Mouse (Mus musculus) neutrophil, adult 5-6 weeks (primary cell): ENCODE results near the gene Sik1. TPM values are rescaled to one million over a fixed set of nuclear protein-coding genes. Genes with fewer than 3 reads are reported as not detected.
"Not testable (repeated sequence)": the region's sequence is repeated elsewhere in the genome, so short reads cannot be mapped to it uniquely, and the experiment has no call there.

Source experiments
- ATAC-seq: fragments of 151-379, 151-347 bp; 2 replicates; pipeline ENCODE4 v1.8.0; 2017; ENCODE audit warnings: mild to moderate bottlenecking, moderate TSS enrichment; ENCODE audit not compliant: insufficient number of reproducible peaks, poor library complexity, low FRiP score, severe bottlenecking; ENCODE audit errors: extremely low read depth
- total RNA-seq: library from RNA; stranded (forward); fragments of 200-1000 nt; gene quantifications from 2 replicates; pipeline ENCODE4 v1.2.3, GENCODE M21; 2017

Gene Sik1
- 79.1 and 90.7 TPM in 2 replicates for total RNA-seq

DNA sequence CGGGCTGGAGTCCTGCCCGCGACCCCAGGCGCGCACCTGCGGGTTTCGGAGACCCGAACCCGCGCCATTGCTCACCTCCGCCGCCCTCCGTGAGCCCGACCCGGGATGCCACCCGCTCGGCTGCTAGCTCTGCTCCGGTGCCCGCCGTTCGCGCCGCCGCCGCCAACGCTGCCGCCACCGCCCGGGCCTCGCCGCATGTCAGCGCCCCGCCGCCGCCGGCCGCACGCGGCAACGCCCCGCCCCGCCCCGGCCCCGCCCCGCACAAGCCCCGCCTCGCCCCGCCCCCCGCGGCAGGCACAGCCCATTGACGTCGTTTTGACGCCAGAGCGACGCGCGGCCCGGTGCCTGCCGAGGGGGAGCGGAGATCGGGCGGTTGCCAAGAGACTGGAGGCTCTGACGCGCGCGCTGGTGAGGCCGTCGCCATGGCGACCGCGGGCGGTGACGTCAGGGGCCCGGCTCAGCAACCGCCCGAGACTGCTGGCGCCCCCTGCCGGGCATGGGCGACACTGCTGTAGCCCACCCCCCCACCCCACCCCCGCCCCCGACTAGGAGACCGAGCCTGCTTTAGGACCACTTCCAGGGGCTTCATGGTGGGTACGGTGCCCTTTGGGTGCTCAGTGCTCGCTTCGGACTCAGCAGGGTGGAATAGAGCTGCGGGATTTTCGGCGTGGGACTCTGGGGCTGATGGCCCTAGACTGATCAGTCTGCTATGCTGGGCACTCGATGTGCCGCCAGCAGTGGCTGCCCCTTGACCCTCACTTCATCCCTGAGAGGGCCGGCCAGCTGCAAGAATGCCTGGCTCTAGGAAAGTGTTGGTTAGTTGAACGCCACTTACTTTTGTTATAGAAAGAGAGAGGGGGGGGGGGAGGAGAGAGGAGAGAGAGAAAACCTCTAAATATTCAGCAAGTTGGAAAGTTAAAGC, at the start of gene Sik1:
TSS of gene Sik1 (minus strand) at position 208 of the 922 bp plus-strand sequence.
- peak; percentile 87 for ATAC-seq

DNA sequence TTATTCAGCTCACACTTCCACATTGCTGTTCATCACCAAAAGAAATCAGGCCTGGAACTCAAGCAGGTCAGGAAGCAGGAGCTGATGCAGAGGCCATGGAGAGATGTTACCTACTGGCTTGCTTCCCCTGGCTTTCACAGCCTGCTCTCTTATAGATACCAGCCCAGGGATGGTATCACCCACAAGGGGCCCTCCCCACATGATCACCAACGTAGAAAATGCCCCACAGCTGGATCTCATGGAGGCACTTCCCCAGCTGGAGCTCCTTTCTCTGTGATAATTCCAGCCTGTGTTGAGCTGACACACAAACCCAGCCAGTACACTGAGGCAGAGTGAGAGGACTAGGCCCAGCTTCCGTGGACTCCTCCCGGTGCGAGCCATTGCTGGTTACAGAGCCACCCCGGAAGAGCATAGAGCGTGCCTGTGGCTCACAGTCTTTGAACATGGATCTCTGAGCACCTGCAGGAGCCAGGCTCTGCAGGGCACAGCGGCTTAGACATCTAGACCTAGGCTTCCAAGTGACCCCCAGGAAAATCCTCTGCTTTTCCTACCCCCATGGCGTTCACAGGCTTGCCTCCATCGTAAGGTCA, 49.7 kb upstream of the Sik1 start:
- ATAC-seq: no peak

DNA sequence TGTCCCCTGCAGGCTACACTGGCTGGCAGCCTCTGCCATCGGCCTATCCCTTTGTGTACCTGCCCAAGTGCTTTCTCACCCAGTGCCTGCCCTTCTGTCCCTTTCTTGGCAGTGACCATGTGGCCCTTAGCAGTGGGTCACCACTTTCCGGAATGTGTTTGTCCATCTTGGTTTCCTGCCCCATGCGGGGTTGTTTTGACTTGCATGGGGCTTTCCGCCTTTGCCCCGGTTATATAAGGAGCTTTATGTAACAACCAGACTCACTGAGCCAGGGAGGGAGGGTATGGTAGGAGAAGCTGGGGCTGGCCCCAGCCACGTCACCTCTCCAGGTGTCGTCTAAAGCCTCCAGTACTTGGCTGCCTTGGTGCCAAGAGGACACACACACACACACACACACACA, 48.4 kb upstream of the Sik1 start:
- ATAC-seq: no peak

DNA sequence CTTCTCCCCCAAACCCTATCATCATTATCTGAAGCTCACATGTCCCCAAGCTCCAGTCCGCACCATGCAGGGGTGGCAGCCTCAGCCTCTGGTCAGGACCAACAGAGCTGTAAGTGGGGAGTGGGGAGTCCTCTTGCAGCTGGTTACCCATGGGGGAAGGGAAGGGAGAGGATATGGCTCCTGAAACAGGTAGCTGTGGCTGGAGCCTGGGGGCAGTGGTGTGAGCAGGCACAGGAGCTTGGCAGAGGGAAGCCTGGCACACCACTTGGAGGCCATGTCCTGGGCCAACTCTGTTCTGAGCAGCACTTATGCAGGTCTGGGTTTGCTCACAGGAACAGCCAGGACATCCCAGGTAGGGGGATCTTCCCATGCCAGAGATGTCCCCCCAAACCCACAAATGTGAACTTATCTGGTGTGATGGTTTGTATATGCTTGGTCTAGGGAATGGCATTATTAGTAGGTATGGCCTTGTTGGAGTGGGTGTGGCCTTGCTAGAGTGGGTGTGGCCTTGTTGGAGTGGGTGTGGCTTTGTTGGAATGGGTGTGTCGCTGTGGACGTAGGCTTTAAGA, 47.1 kb upstream of the Sik1 start:
- ATAC-seq: no peak

DNA sequence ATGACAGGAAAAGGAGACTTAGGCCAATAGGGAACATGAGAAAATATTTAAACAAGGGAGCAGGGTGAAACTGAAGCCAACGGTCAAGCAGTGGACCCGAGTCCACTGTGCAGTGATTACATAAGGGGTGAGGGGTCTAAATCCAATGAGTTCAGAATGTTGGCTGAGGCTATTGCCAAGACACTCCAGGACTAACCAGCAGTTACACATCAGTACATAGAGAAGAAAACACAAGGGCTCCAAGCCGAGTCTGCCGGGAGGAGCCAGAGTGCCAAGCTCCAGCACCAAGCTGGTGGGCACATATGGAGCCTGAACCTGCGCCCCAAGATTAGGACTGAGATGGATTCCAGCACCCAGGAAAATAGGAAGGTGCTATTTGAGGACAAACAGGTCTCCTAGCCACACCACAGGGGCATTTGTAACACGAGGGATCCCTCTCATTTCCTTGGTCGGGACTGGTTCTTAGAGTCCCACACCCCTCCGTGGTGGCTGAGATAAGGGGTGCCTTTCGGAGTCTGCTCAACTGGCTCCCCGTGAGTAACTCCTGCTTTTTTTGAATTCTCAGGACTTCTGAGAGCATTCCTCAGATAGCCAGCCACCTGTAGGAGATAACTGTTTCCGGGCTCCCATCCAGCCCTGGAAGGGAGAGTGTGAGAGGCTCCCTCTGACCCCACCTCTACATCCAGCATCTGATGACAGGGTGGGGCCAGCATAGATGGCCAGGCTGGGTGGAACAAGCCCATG, 46.0 kb upstream of the Sik1 start:
- no peak for ATAC-seq

DNA sequence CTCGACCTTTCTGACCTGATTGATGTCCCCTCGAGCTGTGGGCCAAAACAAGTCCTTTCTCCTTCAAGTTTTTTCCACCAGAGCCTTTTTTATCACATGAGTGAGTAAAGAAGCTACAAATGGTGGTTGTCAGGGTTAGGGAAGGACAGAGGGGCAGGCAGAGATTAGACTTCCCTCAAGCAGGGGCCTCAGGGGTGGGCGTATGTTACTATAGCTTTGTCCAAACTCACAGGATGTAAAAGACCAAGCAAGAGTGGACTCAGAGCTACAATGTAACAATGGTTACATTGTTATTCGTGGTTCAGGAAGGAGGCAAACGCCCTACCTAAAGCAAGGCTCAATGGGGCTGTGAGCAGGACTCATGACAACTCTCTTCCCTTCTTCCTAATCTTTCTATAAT, 43.3 kb upstream of the Sik1 start:
- no peak for ATAC-seq

DNA sequence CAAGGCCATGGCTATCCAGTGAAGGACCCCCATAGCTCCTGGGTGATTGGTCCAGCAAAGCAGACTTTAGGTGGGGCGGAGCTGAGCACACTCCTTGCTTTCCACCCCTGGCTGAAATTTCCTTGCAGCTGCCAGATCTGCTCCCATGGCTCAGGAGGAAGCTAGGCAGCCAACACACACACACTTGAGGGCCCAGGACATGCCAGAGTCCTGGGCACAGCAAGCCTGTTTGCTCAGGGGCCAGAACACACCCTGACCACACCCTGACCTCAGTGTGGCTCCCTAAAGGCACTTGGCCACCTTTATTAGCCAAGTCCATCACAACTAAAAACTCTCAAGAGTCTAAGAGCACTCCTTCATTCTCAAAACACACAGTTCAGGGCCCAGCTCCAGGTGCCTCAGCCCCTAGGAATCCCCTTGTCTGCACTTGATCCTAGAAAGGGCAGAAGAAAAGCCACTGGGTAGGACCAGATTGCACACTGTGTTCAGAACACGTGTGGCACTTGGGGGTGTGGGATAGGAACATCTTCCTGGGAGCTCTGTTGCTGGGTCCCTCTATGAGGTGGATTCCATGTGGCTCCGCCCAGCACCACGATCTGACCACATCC, 41.7 kb upstream of the Sik1 start:
- no peak for ATAC-seq

DNA sequence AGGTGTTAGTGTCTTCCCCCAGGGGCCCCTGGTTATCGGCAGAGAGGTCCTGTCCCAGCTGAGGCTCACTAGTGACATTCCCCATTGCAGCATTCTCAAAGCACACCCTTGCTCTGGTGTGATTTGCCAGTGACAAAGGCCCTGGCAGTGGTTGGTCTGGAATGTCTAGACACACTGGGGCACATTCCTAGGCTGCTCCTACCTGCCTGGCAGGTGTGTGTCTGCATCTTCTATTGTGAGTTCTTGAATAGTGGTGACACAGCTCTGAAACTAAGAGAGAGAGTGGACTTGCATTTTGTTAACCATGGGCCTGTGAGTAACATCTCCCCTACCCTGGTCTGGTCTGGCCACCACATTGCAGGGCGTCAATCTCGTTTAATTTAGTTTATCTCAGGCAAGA, 41.1 kb upstream of the Sik1 start:
- ATAC-seq: no peak

DNA sequence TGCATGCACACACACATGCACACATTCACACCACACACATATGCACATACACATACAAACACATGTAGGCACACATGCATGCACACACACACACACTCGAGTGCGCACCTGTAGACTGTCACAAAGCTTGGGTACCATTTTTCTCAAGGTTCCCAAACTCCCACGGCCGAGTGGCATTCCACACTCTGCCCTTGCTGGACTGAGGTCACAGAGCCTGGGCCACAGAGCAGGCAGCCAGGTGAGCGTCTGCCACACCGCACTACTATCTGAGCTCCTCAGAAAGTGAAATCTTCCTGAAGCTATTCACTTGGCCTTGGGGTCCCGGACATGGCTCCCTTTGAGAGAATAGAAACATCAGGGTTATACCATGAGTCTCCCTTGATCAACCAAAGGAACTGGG, 40.7 kb upstream of the Sik1 start:
- ATAC-seq: no peak

DNA sequence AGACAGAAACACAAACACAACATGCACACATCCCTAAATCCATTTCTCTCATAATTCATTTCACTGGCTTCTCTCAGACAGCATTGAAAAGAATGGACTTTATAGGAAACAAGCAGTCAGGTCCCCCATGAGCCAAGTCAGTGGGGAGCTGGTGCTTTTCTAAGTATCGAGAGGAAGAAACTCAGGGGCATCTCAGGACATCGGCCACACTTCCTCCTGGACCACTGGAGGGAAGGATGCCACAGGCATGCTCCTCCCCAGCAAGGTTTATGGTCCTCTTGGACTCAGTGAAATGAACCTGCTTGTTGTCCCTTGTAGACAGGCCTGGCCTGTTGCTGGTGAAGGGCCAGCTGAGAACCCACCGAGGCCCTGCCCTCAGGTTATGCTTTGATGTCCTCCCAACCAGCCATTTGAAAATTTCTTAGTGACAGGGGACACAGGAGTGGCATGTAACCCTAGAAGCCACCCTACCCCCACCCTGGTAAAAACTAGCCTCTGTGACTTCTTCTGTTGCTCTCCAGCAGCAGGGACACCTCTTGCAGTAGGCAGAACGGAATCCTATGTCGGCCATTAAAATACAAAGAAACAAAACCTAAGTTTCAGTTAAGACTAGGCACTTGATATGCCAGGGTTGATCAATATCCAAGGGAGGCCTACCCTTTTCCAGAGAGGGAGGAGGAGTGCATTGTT, 37.9 kb upstream of the Sik1 start:
- ATAC-seq: no peak

DNA sequence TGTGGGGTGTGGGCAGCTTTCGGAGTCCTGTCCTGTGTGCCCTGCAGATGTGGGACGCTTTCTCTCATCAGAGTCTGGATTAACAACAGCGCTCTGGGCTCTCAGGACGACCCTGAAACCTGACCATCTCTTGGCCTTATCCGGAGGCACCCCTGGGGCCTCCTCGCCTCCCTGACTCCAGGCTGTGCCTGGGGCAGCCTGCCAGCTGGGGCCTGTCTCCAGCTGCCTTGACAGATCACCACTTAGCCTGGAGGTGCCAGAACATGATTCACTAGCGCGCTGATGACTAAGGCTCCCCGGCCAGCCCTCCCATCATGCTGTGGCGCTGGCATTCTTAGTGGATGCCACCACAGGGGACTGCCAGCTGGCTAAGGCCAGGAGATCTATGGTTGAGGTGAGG, 37.1 kb upstream of the Sik1 start:
- ATAC-seq: no peak

DNA sequence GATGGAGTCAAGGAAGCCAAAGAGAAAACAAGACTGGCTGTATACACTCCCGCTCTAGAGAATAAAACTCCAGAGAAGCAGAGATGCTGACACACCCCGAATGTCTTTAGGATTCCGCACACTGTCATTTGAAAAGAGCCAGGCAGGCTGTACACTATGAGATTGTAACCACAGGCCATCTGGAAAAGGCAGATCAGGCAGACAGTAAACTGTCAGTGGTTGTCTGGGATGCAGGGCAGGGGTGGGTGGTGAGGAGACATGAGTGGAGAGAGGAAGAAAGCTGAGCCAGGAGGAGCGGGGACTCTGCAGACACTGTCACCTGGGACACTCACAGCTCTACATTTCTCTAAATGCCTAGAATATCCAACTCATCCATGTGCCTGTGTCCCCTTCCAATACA, 36.3 kb upstream of the Sik1 start:
- ATAC-seq: no peak

DNA sequence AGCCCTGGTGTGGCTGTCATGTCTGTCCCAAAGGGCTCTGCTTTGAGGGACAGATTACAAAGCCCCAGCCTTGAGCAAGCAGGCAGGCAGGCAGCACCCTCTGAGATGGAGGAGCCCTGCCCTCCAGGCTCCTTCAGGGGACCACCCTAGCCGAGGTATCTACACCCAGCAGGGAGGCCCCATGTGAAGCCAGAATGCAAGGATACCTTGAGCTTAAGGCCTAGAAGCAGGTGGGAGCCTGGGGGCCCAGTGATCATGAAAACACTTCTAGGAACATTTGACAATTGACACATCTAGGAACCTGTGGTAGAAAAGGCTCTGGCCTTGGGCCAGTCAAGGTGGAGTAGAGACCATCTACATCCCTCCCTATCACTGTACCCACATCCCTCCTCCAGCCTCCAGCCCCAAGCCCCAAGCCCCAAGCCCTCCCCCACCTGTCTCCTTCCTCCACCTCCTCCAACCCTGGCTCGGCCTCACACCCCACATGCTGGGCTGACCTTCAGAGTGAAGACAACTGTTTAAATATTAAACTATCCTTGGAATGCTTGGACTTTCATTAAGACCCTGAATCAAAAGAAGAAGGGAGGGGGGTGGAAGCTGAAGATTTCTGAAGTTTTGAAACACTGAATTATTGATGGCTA, 34.8 kb upstream of the Sik1 start:
- no peak for ATAC-seq

DNA sequence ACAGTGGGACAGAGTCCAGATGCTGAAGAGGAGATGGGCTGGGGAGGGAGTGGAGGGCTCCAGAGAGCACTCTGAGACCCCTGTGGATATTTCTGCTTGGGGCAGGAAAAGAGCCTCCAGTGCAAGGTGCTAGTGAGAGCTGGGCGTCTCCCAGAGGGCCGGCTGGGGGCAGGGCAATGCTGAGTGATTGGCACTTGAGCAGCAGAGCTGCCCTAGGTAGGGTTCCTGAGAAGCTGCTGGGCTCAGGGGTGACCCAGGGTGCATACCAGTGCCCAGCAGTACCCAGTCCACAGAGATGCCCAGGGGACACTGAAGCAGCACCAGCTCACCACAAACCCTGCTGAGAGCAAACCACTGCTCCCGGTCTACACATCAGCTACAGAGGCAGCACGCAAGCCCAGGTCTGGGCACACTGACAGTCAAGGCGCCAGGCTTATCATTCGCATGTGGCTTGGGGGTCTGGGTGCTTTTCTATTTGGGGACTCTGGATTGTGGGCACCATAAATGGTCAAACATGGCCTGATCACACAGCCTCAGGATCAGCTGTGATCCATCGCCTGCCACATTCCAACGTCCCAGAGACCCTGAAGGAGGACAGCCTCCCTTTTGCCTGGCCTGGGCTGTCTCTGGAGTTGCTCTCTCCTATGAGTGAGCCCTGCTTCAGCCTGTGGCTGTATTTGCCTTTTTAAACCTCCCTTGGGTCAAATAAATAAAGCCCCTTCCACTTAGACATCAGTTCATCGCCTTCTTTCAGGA, 34.0 kb upstream of the Sik1 start:
- ATAC-seq: no peak

DNA sequence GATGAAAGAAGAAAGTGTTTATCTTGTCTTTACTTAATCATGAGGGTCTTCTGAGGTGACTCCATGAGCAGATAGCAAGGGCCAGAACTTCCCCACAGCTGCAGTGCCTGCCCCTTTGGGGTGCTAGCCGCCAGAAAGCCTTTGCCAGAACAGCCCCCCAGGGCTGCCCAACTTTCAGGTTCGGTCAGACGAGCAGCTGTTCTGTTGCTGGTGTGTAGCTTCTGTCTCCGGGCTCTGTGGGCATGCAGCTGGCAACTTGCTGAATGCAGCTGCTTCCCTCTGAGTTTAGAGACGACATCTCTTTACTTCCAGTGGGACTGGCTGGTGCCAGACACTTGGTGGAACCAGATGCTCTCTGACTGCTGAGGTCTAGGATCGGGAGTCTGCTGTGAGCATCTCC, 32.9 kb upstream of the Sik1 start:
- no peak for ATAC-seq

DNA sequence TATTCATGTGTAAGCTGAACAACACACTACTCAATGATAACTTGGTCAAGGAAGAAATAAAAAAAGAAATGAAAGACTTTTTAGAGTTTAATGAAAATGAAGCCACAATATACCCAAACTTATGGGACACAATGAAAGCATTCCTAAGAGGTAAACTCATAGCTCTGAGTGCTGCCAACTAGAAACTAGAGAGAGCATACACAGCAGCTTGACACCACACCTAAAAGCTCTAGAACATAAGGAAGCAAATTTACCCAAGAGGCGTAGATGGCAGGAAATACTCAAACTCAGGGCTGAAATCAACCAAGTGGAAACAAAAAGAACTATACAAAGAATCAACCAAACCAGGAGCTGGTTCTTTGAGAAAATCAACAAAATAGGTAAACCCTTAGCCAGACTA, 29.1 kb upstream of the Sik1 start:
- ATAC-seq: not testable (repeated sequence)

DNA sequence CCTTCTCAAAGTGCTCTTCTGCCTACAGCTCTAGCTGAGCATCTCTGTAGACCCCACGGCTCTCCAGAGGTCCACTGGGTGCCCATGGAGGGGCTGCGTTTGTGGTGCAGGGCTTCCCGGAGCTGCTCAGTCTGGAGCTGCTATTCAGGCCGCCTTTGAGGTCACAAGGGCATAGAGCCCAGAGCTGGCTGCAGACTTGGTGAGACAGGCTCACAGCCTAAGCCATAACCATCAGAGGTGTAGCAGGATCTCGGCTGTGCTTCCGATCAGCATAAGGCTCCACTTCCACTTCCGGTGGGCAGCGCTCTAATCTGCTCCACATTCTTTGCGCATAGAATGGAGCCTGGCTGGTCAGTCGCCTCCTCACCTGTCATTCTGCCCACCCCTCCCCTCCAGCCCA, 23.8 kb upstream of the Sik1 start:
- no peak for ATAC-seq
